In genomic region chr6:48685694-48686665, GRCm38 (mm10) we compare ENCODE assay signal across 17 mouse cellular contexts. TPM values are rescaled to one million over a fixed set of nuclear protein-coding genes. Genes with fewer than 3 reads are reported as not detected.
DNase-seq lines count a peak whose midpoint lies in the region; ATAC-seq and TF ChIP-seq lines count a peak whose summit lies in the region.
"Had no signal": no experiment of that assay in that cellular context is flagged by ENCODE, and none has a peak within 500 bp of the region (broad histone marks: within the 10 kb centered on the region; RNA-seq: fewer than 3 reads in every experiment).

No protein-coding gene starts in this region.

- 0 out of 2 replicates have a peak overlapping the region, but pooled peaks have one; percentile 3 for H3K4me2 ChIP-seq in intestine, embryonic 14.5 days (ENCODE audit: low read length)
- H3K4me2 ChIP-seq in intestine, embryonic 15.5 days (replicated peaks), result no peak overlapping the region
- peak overlapping the region; percentile 41 for H3K4me2 ChIP-seq in lung, embryonic 16.5 days (ENCODE audit: low read depth, low read length)
- 0 out of 2 replicates have a peak overlapping the region, but pooled peaks have one; percentile 0 for H3K4me2 ChIP-seq in liver, postnatal 0 days (ENCODE audit: low read depth, low read length)
- H3K4me2 ChIP-seq: embryonic facial prominence, embryonic 12.5 days had no signal

- no peak for TF ChIP-seq EP300 in liver, postnatal 0 days (IDR thresholded peaks at IDR 0.05; ENCODE audit: low read depth)

- no peak for TF ChIP-seq CTCF in bone marrow, adult 2 months (IDR thresholded peaks at IDR 0.05; ENCODE audit: control insufficient read depth, insufficient read depth, low read length)
- TF ChIP-seq CTCF in liver, postnatal 0 days (IDR thresholded peaks at IDR 0.05; ENCODE audit: low read depth), result no peak

- no peak for ATAC-seq in intestine, embryonic 14.5 days (replicated peaks; ENCODE audit: low FRiP score, low TSS enrichment, low read depth)
- no peak for ATAC-seq in intestine, embryonic 15.5 days
- ATAC-seq in lung, embryonic 16.5 days (ENCODE audit: low read depth), result no peak
- no peak for ATAC-seq in liver, postnatal 0 days
- ATAC-seq in granulocyte monocyte progenitor cell, adult 5-6 weeks (replicated peaks; ENCODE audit: poor library complexity, severe bottlenecking), result no peak
- ATAC-seq: activated CD4-positive, CD25-positive, alpha-beta regulatory T cell, adult 4 months; hindbrain, embryonic 16.5 days had no signal

- DNase-seq in intestine, embryonic 14.5 days (ENCODE audit: low spot score), result peak; percentile 13
- DNase-seq in lung, postnatal 14 days, result no peak
- DNase-seq in liver, postnatal 0 days, result peak; percentile 8
- no peak for DNase-seq in layer of hippocampus, adult 18-20 months (ENCODE audit: low spot score in 2 of 2)
- DNase-seq: cerebellum, adult 9-10 months had no signal

- H3K27me3 ChIP-seq in intestine, embryonic 14.5 days (replicated peaks; ENCODE audit: control insufficient read depth, insufficient read depth, low read length), result no peaks in the 10 kb centered on the region
- no peaks in the 10 kb centered on the region for H3K27me3 ChIP-seq in intestine, embryonic 15.5 days (replicated peaks)
- no peaks in the 10 kb centered on the region for H3K27me3 ChIP-seq in lung, embryonic 16.5 days (ENCODE audit: control insufficient read depth, insufficient read depth, low read depth, low read length)
- H3K27me3 ChIP-seq in liver, postnatal 0 days (ENCODE audit: insufficient read depth, low read length), result no peaks in the 10 kb centered on the region
- H3K27me3 ChIP-seq: embryonic facial prominence, embryonic 12.5 days had no signal

- no peaks in the 10 kb centered on the region for H3K36me3 ChIP-seq in intestine, embryonic 14.5 days (ENCODE audit: control insufficient read depth, insufficient read depth, low read length)
- H3K36me3 ChIP-seq in intestine, embryonic 15.5 days, result no peaks in the 10 kb centered on the region
- no peaks in the 10 kb centered on the region for H3K36me3 ChIP-seq in lung, embryonic 16.5 days (ENCODE audit: control insufficient read depth, insufficient read depth, low read length)
- H3K36me3 ChIP-seq in liver, postnatal 0 days (replicated peaks; ENCODE audit: insufficient read depth, low read length), result no peaks in the 10 kb centered on the region
- H3K36me3 ChIP-seq: embryonic facial prominence, embryonic 12.5 days; G1E; limb, embryonic 10.5 days had no signal

- H3K9ac ChIP-seq in intestine, embryonic 14.5 days (ENCODE audit: low read length), result no peak overlapping the region
- H3K9ac ChIP-seq in intestine, embryonic 15.5 days, result no peak overlapping the region
- peak overlapping the region; percentile 31; the same call in 1 of the 2 replicates for H3K9ac ChIP-seq in lung, embryonic 16.5 days (ENCODE audit: low read length)
- no peak overlapping the region for H3K9ac ChIP-seq in liver, postnatal 0 days (replicated peaks)
- H3K9ac ChIP-seq: embryonic facial prominence, embryonic 12.5 days had no signal

- H3K9me3 ChIP-seq in intestine, embryonic 14.5 days (ENCODE audit: control insufficient read depth, low read length), result no peaks in the 10 kb centered on the region
- H3K9me3 ChIP-seq in intestine, embryonic 15.5 days, result no peaks in the 10 kb centered on the region
- no peaks in the 10 kb centered on the region for H3K9me3 ChIP-seq in lung, embryonic 16.5 days (ENCODE audit: control insufficient read depth, low read length)
- H3K9me3 ChIP-seq in liver, postnatal 0 days (ENCODE audit: low read length), result no peaks in the 10 kb centered on the region
- H3K9me3 ChIP-seq: embryonic facial prominence, embryonic 12.5 days; G1E; limb, embryonic 10.5 days had no signal

- H3K27ac ChIP-seq in intestine, embryonic 14.5 days (ENCODE audit: low read depth), result no peak overlapping the region
- no peak overlapping the region for H3K27ac ChIP-seq in intestine, embryonic 15.5 days
- H3K27ac ChIP-seq in lung, embryonic 16.5 days (ENCODE audit: low read length), result peak overlapping the region; percentile 73; the same call in 1 of the 2 replicates
- H3K27ac ChIP-seq in bone marrow, adult 2 months (ENCODE audit: control insufficient read depth, insufficient read depth, low read depth, low read length, poor library complexity), result peak overlapping the region; percentile 51; the same call in 1 of the 2 replicates
- H3K27ac ChIP-seq in liver, postnatal 0 days (ENCODE audit: low read depth), result peak overlapping the region; percentile 51; the same call in 1 of the 2 replicates
- H3K27ac ChIP-seq: embryonic facial prominence, embryonic 12.5 days; limb, embryonic 10.5 days had no signal

- no peaks in the 10 kb centered on the region for H3K4me1 ChIP-seq in intestine, embryonic 14.5 days (replicated peaks; ENCODE audit: control insufficient read depth, insufficient read depth, low read length)
- no peaks in the 10 kb centered on the region for H3K4me1 ChIP-seq in intestine, embryonic 15.5 days (replicated peaks)
- H3K4me1 ChIP-seq in lung, embryonic 16.5 days (replicated peaks; ENCODE audit: control insufficient read depth, insufficient read depth, low read length), result no peaks in the 10 kb centered on the region
- peaks cover 3% of the 10 kb centered on the region; the same call in 1 of the 2 replicates for H3K4me1 ChIP-seq in bone marrow, adult 2 months (ENCODE audit: control insufficient read depth, insufficient read depth, low read length)
- H3K4me1 ChIP-seq in liver, postnatal 0 days (ENCODE audit: insufficient read depth), result 0 out of 2 replicates have a peak, but pooled peaks cover 7% of the 10 kb centered on the region
- H3K4me1 ChIP-seq: embryonic facial prominence, embryonic 12.5 days; limb, embryonic 10.5 days had no signal

- H3K4me3 ChIP-seq in intestine, embryonic 14.5 days (ENCODE audit: low read depth, low read length), result no peak overlapping the region
- H3K4me3 ChIP-seq in intestine, embryonic 15.5 days (replicated peaks), result no peak overlapping the region
- peak overlapping the region; percentile 8; the same call in 1 of the 2 replicates for H3K4me3 ChIP-seq in lung, embryonic 16.5 days (ENCODE audit: low read length)
- H3K4me3 ChIP-seq in bone marrow, adult 2 months (replicated peaks; ENCODE audit: control insufficient read depth, low read depth, low read length), result peak overlapping the region; percentile 41
- no peak overlapping the region for H3K4me3 ChIP-seq in liver, postnatal 0 days (ENCODE audit: low read depth, low read length)
- H3K4me3 ChIP-seq: embryonic facial prominence, embryonic 12.5 days; limb, embryonic 10.5 days had no signal

- WGBS in intestine, embryonic 14.5 days, result 84% methylated on average over 7 of the region's 7 CpGs
- WGBS in intestine, embryonic 15.5 days, result 80% methylated on average over 7 of the region's 7 CpGs
- 80% methylated on average over 7 of the region's 7 CpGs for WGBS in lung, embryonic 16.5 days
- WGBS in bone marrow, adult 2 months, result 53% methylated on average over 7 of the region's 7 CpGs
- 56% methylated on average over 7 of the region's 7 CpGs for WGBS in liver, postnatal 0 days (ENCODE audit: insufficient replicate concordance)

- no peak for TF ChIP-seq POLR2A in bone marrow, adult 2 months (IDR thresholded peaks at IDR 0.05; ENCODE audit: borderline replicate concordance, control insufficient read depth, low read depth, low read length)

RNA-seq across cellular contexts. Expression of gene Gimap4, which starts 1.6 kb away (rescaled TPM):
- polyA plus RNA-seq in intestine, embryonic 14.5 days (2014; fragmentation: Nextera tagmentation; extraction: Ambion mirVana), result 18.3 and 19.1 TPM in 2 replicates
- 20.7 and 22.8 TPM in 2 replicates for polyA plus RNA-seq in intestine, embryonic 15.5 days (2015; fragmentation: Nextera tagmentation; extraction: Ambion mirVana)
- 53.8 and 58.5 TPM in 2 replicates for polyA plus RNA-seq in lung, embryonic 16.5 days (2015; fragmentation: Nextera tagmentation; extraction: Ambion mirVana)
- polyA plus RNA-seq in bone marrow, adult 2 months (2011; ENCODE audit: insufficient read depth, insufficient read length, low replicate concordance, missing spikeins), result 20.7 and 41.0 TPM in 2 replicates
- 13.5 and 14.5 TPM in 2 replicates for polyA plus RNA-seq in liver, postnatal 0 days (2015; fragmentation: Nextera tagmentation; extraction: Ambion mirVana)
- total RNA-seq in layer of hippocampus, adult 18-20 months (2021), result not detected
- not detected in 2 replicates for total RNA-seq in granulocyte monocyte progenitor cell, adult 5-6 weeks (2014; fragmentation: Nextera tagmentation)
- 0.60 and 1.3 TPM in 2 replicates for total RNA-seq in granulocyte monocyte progenitor cell, adult 5-6 weeks (2017)
- total RNA-seq: G1E had no signal
- polyA plus RNA-seq: G1E had no signal

RNA-seq across cellular contexts. Expression of gene Gimap9, which starts 10.1 kb away (rescaled TPM):
- polyA plus RNA-seq in intestine, embryonic 14.5 days (2014; fragmentation: Nextera tagmentation; extraction: Ambion mirVana), result 14.1 and 15.9 TPM in 2 replicates
- 16.9 and 18.0 TPM in 2 replicates for polyA plus RNA-seq in intestine, embryonic 15.5 days (2015; fragmentation: Nextera tagmentation; extraction: Ambion mirVana)
- 14.2 and 14.6 TPM in 2 replicates for polyA plus RNA-seq in lung, embryonic 16.5 days (2015; fragmentation: Nextera tagmentation; extraction: Ambion mirVana)
- polyA plus RNA-seq in bone marrow, adult 2 months (2011; ENCODE audit: insufficient read depth, insufficient read length, low replicate concordance, missing spikeins), result 13.5 and 26.0 TPM in 2 replicates
- polyA plus RNA-seq in liver, postnatal 0 days (2015; fragmentation: Nextera tagmentation; extraction: Ambion mirVana), result 10.2 and 10.9 TPM in 2 replicates
- total RNA-seq in layer of hippocampus, adult 18-20 months (2021), result 1 to 10 TPM in 1 of 2 experiments, under 1 TPM in 1; 0.48 to 1.1 TPM
- total RNA-seq in granulocyte monocyte progenitor cell, adult 5-6 weeks (2014; fragmentation: Nextera tagmentation), result 8.3 and 10.3 TPM in 2 replicates
- total RNA-seq in granulocyte monocyte progenitor cell, adult 5-6 weeks (2017), result 9.4 and 16.1 TPM in 2 replicates

RNA-seq across cellular contexts. Expression of gene Gimap6, which starts 22.0 kb away (rescaled TPM):
- 22.8 and 24.3 TPM in 2 replicates for polyA plus RNA-seq in intestine, embryonic 14.5 days (2014; fragmentation: Nextera tagmentation; extraction: Ambion mirVana)
- 20.4 and 21.1 TPM in 2 replicates for polyA plus RNA-seq in intestine, embryonic 15.5 days (2015; fragmentation: Nextera tagmentation; extraction: Ambion mirVana)
- polyA plus RNA-seq in lung, embryonic 16.5 days (2015; fragmentation: Nextera tagmentation; extraction: Ambion mirVana), result 50.6 and 54.7 TPM in 2 replicates
- 45.1 and 77.9 TPM in 2 replicates for polyA plus RNA-seq in bone marrow, adult 2 months (2011; ENCODE audit: insufficient read depth, insufficient read length, low replicate concordance, missing spikeins)
- polyA plus RNA-seq in liver, postnatal 0 days (2015; fragmentation: Nextera tagmentation; extraction: Ambion mirVana), result 12.2 and 12.5 TPM in 2 replicates
- total RNA-seq in layer of hippocampus, adult 18-20 months (2021), result 1 to 10 TPM; 4.3 to 4.9 TPM
- total RNA-seq in granulocyte monocyte progenitor cell, adult 5-6 weeks (2014; fragmentation: Nextera tagmentation), result 0.58 and 1.4 TPM in 2 replicates
- total RNA-seq in granulocyte monocyte progenitor cell, adult 5-6 weeks (2017), result 4.1 and 6.3 TPM in 2 replicates

RNA-seq across cellular contexts. Expression of gene Gm28053, which starts 32.4 kb away (rescaled TPM):
- 1.4 and 4.9 TPM in 2 replicates for polyA plus RNA-seq in intestine, embryonic 14.5 days (2014; fragmentation: Nextera tagmentation; extraction: Ambion mirVana)
- polyA plus RNA-seq in intestine, embryonic 15.5 days (2015; fragmentation: Nextera tagmentation; extraction: Ambion mirVana), result 5.6 and 5.7 TPM in 2 replicates
- polyA plus RNA-seq in lung, embryonic 16.5 days (2015; fragmentation: Nextera tagmentation; extraction: Ambion mirVana), result 3.6 and 4.6 TPM in 2 replicates
- polyA plus RNA-seq in bone marrow, adult 2 months (2011; ENCODE audit: insufficient read depth, insufficient read length, low replicate concordance, missing spikeins), result 15.2 TPM in 1 of 2 replicates, not detected in the other
- polyA plus RNA-seq in liver, postnatal 0 days (2015; fragmentation: Nextera tagmentation; extraction: Ambion mirVana), result 1.1 TPM in 1 of 2 replicates, not detected in the other
- total RNA-seq in layer of hippocampus, adult 18-20 months (2021), result 1 to 10 TPM in 1 of 2 experiments, not detected in 1; 1.9 TPM
- 11.1 TPM in 1 of 2 replicates, not detected in the other for total RNA-seq in granulocyte monocyte progenitor cell, adult 5-6 weeks (2014; fragmentation: Nextera tagmentation)
- 3.1 TPM in 1 of 2 replicates, not detected in the other for total RNA-seq in granulocyte monocyte progenitor cell, adult 5-6 weeks (2017)
- total RNA-seq: G1E had no signal
- polyA plus RNA-seq: embryonic facial prominence, embryonic 12.5 days; G1E had no signal

RNA-seq across cellular contexts. Expression of gene Gimap7, which starts 32.4 kb away (rescaled TPM):
- polyA plus RNA-seq in intestine, embryonic 14.5 days (2014; fragmentation: Nextera tagmentation; extraction: Ambion mirVana), result 0.14 and 0.16 TPM in 2 replicates
- 0.18 and 0.30 TPM in 2 replicates for polyA plus RNA-seq in intestine, embryonic 15.5 days (2015; fragmentation: Nextera tagmentation; extraction: Ambion mirVana)
- polyA plus RNA-seq in lung, embryonic 16.5 days (2015; fragmentation: Nextera tagmentation; extraction: Ambion mirVana), result not detected in 2 replicates
- 3.6 and 5.2 TPM in 2 replicates for polyA plus RNA-seq in bone marrow, adult 2 months (2011; ENCODE audit: insufficient read depth, insufficient read length, low replicate concordance, missing spikeins)
- polyA plus RNA-seq in liver, postnatal 0 days (2015; fragmentation: Nextera tagmentation; extraction: Ambion mirVana), result 0.59 and 0.65 TPM in 2 replicates
- not detected for total RNA-seq in layer of hippocampus, adult 18-20 months (2021)
- total RNA-seq in granulocyte monocyte progenitor cell, adult 5-6 weeks (2014; fragmentation: Nextera tagmentation), result not detected in 2 replicates
- total RNA-seq in granulocyte monocyte progenitor cell, adult 5-6 weeks (2017), result not detected in 2 replicates
- total RNA-seq: gastrocnemius, adult 18-20 months; layer of hippocampus, postnatal 14 days had no signal
- polyA plus RNA-seq: embryonic facial prominence, embryonic 12.5 days; forebrain, embryonic 11.5 days; G1E; hindbrain, embryonic 16.5 days; limb, embryonic 10.5 days had no signal

Comparison
In these comparisons a context has a peak if more than half of its experiments do, and no peak if none do; other contexts are left out.
1. DNase-seq: peak in intestine, embryonic 14.5 days (single experiment) and liver, postnatal 0 days (single experiment); none in lung, postnatal 14 days (single experiment) and layer of hippocampus, adult 18-20 months (0 of 2).
2. H3K27ac ChIP-seq: peak in lung, embryonic 16.5 days (single experiment), bone marrow, adult 2 months (single experiment) and liver, postnatal 0 days (single experiment); none in intestine, embryonic 14.5 days (single experiment) and intestine, embryonic 15.5 days (single experiment).
3. H3K4me3 ChIP-seq: peak in lung, embryonic 16.5 days (single experiment) and bone marrow, adult 2 months (single experiment); none in intestine, embryonic 14.5 days (single experiment), intestine, embryonic 15.5 days (single experiment) and liver, postnatal 0 days (single experiment).